Mouse (Mus musculus): ENCODE measurements around the gene Rsph10b.

DNA sequence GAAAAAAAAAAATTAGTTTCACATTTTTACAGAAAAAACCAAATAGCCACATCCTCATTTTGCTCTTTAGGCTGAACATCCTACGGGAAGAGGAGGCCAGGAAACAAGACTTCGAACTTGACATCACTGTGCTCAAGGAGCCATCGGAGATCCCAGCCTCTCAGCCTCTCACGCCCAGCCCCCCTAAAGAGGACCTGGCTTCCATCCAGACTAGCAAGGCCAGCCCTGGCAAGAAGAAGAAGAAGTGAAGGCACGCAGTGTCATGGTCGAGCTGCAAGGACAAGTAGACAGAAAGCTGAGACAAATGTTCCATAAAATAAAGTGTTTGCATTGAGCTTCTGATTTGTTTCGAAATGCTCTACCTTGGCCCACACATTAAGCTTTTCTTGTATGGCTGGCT, 52.5 kb downstream of the Rsph10b start:
- no peak for TF ChIP-seq CTCF (IDR thresholded peaks at IDR 0.05; ENCODE audit: insufficient read depth, low read length)
- no peak for TF ChIP-seq POLR2A (IDR thresholded peaks at IDR 0.05; ENCODE audit: borderline replicate concordance, extremely low read depth, low read depth, low read length)

Data from lung, adult 2 months (tissue).